Mouse (Mus musculus) urinary bladder, postnatal 36 days (tissue): Measurements from ENCODE around the gene Tpm4.

Experiments used
- DNase-seq, 2 experiments: peaks; one replicate each; pipeline ENCODE4 v3.0.0; 2022; ENCODE audit warnings: low spot score in 2 of 2, mixed read lengths in 1 of 2

Gene Tpm4

DNA sequence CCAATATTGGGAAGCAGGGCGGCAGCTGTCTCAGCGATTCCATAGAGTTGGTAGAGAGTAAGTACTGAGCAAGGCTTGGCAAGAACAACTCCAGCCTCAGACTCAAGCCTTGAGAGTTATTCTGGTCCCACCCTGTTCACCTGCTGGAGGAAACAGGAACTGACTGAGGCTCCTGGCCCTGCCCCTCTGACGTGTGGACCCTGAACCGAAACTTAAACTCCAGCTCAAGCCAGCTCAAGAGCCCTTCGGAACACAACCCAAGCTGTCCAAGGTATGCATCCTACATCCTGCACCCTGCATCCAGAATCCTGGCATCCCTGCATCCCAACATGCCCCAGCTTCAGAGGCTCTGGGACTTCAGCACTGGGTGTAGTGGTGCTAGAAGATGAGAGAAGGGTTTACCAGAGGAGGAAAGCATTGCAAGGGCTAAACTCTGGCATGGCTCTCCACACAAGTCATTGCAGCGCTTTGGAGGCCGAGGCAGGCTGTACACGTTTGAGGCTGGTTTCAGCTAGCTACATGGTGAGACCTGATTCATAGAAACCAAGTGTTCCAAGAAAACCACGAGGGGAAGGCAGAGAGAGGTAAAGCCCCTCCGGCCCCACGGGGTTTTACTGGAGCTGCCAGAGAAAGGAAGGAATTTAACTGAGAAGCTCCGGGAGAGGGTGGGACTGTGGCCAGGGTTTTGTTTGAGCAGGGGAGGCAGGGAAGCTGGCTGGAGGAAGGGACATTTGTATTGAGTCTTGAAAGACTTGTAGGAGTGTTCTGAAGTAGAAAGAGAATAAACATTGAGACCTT, 54.8 kb downstream of the Tpm4 start, which contains the start of gene Hsh2d:
TSS of gene Hsh2d (plus strand) at position 222 of the 798 bp plus-strand sequence.
- no peak for DNase-seq

DNA sequence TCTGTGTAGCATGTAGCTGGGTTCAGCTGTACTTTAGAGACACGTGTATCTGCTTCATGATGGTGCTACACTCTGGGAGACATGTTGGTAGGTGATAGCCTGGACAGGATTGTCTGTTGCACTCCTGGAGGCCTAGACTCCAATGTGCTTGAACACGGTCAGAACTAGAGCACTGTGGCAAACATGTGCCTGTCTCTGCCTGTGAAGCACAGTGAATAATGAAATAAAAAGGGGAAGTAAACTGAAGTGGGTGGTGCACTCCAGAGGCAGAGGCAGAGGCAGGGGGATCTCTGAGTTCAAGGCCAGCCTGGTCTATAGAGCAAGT, 55.4 kb downstream of the Tpm4 start:
- DNase-seq: no peak

- DNase-seq: no peak
Observed at GRCm38 (mm10) chr8:72192065-72192464, 57.3 kb downstream of the Tpm4 start.

DNA sequence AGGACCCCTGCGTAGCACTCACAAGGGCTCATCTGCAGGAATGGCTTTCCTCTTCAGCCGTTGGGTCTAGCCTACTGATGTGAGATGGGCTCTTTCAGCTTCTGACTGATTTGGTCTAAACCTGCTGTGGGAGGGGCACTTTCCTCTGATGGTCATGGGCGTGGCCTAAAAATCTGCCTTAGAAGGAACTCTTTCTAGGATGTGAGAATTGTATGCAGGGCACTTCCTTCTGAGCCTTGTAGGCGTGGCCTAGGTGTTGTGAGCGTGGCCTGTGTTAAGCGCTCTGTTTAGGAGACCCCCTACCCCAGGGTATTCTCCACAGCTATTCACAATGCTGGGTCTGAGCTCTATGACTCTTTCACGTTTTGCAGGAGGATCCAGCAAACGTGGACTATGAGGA, 63.2 kb downstream of the Tpm4 start:
- no peak for DNase-seq
